In genomic region chr1:131957416-131957815, GRCm38 (mm10) we compare ENCODE assay signal across 19 mouse cellular contexts. TPM values are rescaled to one million over a fixed set of nuclear protein-coding genes. Genes with fewer than 3 reads are reported as not detected.
"Had no signal": no experiment of that assay in that cellular context is flagged by ENCODE, and none has a peak within 500 bp of the region (broad histone marks: within the 10 kb centered on the region; RNA-seq: fewer than 3 reads in every experiment).

No protein-coding gene starts in this region.

- H3K27ac ChIP-seq: liver, embryonic 14.5 days; lung, embryonic 15.5 days; macrophage; midbrain, embryonic 13.5 days; midbrain, embryonic 15.5 days; neural tube, embryonic 12.5 days; stomach, embryonic 15.5 days; stomach, postnatal 0 days had no signal

- H3K4me2 ChIP-seq: lung, embryonic 15.5 days; midbrain, embryonic 13.5 days; midbrain, embryonic 15.5 days; neural tube, embryonic 12.5 days; stomach, embryonic 15.5 days had no signal

- DNase-seq: lung, adult 2 months; lung, postnatal 14 days; lung, postnatal 36 days; right cerebral cortex, postnatal 14 days; thymus, adult 2 months; thymus, postnatal 25 days; thymus, postnatal 4 days had no signal

- ATAC-seq: lung, postnatal 0 days; midbrain, embryonic 13.5 days; midbrain, embryonic 15.5 days had no signal

- H3K4me3 ChIP-seq: lung, embryonic 15.5 days; megakaryocyte, embryonic 14.5 days; midbrain, embryonic 13.5 days; midbrain, embryonic 15.5 days; neural tube, embryonic 12.5 days; stomach, embryonic 15.5 days had no signal

- H3K4me1 ChIP-seq: stomach, embryonic 15.5 days had no signal

- H3K9me3 ChIP-seq: lung, embryonic 15.5 days; megakaryocyte, embryonic 14.5 days; midbrain, embryonic 13.5 days; midbrain, embryonic 15.5 days; neural tube, embryonic 12.5 days; stomach, embryonic 15.5 days had no signal

- H3K36me3 ChIP-seq: lung, embryonic 15.5 days; midbrain, embryonic 13.5 days; midbrain, embryonic 15.5 days; neural tube, embryonic 12.5 days; stomach, embryonic 15.5 days had no signal

- H3K9ac ChIP-seq: liver, embryonic 14.5 days; lung, embryonic 15.5 days; midbrain, embryonic 13.5 days; midbrain, embryonic 15.5 days; neural tube, embryonic 12.5 days; stomach, embryonic 15.5 days had no signal

RNA-seq across cellular contexts. Expression of gene Slc45a3, which starts 5.4 kb away (rescaled TPM):
- total RNA-seq: monocyte, adult 5-6 weeks; neutrophil, adult 5-6 weeks had no signal
